Mouse (Mus musculus): Measurements from ENCODE around the gene Man2a2. TPM values are rescaled to one million over a fixed set of nuclear protein-coding genes. Genes with fewer than 3 reads are reported as not detected.

Gene Man2a2
- total and polyA plus RNA-seq, 3 experiments = 55.7 to 75.8 (median 58.7) TPM

- H3K79me2 ChIP-seq (replicated peaks; ENCODE audit: control insufficient read depth, insufficient read depth, low read length) = no peaks in the 10 kb centered on the region
- peak; percentile 87 for DNase-seq
- peaks cover 9% of the 10 kb centered on the region for H3K4me1 ChIP-seq (ENCODE audit: control insufficient read depth, insufficient read depth, low read length)
- under 1% methylated on average over 31 of the region's 31 CpGs for WGBS
- peak overlapping the region; percentile 85 for H3K4me3 ChIP-seq
- no peaks in the 10 kb centered on the region for H3K27me3 ChIP-seq (ENCODE audit: control insufficient read depth, insufficient read depth, low read length)
- H3K36me3 ChIP-seq (ENCODE audit: control insufficient read depth, insufficient read depth, low read length) = no peaks in the 10 kb centered on the region
- H3K9ac ChIP-seq (ENCODE audit: low read depth, low read length) = peak overlapping the region; percentile 92
- H3K27ac ChIP-seq = peak overlapping the region; percentile 82
- intact Hi-C loops (cut with DNase I) = loop anchor here (1.0 kb wide), 1 partner anchor 29 kb away; the partner anchor contains the start of gene Unc45a
- TF ChIP-seq CTCF (IDR thresholded peaks at IDR 0.05) (no peak), EP300 (IDR thresholded peaks at IDR 0.05; ENCODE audit: insufficient read depth, low read depth, low read length) (no peak), POLR2A (IDR thresholded peaks at IDR 0.05; ENCODE audit: insufficient read depth, low read depth, low read length) (peak; percentile 54; the same call in 1 of the 2 replicates)
Observed at GRCm38 (mm10) chr7:80370649-80371040, 530 bp downstream of the Man2a2 start.

DNA sequence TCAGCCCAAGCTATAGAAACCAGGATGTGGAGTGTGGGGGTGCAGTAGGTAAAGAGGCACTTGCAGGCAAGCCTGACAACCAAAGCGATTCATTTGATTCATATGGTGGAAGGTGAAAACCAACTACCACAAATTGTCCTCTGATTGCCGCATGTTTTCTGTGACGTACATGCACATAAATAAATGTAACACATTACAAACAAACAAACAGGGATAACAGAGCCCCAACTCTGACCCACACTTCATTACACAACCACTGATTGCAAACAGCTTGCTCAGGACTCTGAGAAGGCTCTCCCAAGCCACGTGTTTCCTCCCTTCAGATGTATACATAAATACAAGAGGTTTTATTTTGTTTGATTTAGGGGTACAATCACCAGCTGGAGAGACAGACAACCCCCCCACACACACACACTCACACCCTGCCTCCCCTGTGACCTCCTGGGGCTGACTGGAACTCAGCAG is 1.2 kb downstream of the Man2a2 start:
- Histone ChIP-seq H3K4me3 (peak overlapping the region; percentile 85), H3K4me1 (ENCODE audit: control insufficient read depth, insufficient read depth, low read length) (peaks cover 9% of the 10 kb centered on the region), H3K9ac (ENCODE audit: low read depth, low read length) (peak overlapping the region; percentile 92), H3K79me2 (replicated peaks; ENCODE audit: control insufficient read depth, insufficient read depth, low read length) (no peaks in the 10 kb centered on the region), H3K27ac (peak overlapping the region; percentile 82), H3K27me3 (ENCODE audit: control insufficient read depth, insufficient read depth, low read length) (no peaks in the 10 kb centered on the region), H3K36me3 (ENCODE audit: control insufficient read depth, insufficient read depth, low read length) (no peaks in the 10 kb centered on the region)
- 37% methylated on average over 4 of the region's 4 CpGs for WGBS
- DNase-seq = no peak
- intact Hi-C loops (cut with DNase I) = loop anchor here (1.0 kb wide), 1 partner anchor 29 kb away; the partner anchor contains the start of gene Unc45a
- no peak for TF ChIP-seq POLR2A (IDR thresholded peaks at IDR 0.05; ENCODE audit: insufficient read depth, low read depth, low read length)
- no peak for TF ChIP-seq EP300 (IDR thresholded peaks at IDR 0.05; ENCODE audit: insufficient read depth, low read depth, low read length)
- TF ChIP-seq CTCF (IDR thresholded peaks at IDR 0.05) = no peak

DNA sequence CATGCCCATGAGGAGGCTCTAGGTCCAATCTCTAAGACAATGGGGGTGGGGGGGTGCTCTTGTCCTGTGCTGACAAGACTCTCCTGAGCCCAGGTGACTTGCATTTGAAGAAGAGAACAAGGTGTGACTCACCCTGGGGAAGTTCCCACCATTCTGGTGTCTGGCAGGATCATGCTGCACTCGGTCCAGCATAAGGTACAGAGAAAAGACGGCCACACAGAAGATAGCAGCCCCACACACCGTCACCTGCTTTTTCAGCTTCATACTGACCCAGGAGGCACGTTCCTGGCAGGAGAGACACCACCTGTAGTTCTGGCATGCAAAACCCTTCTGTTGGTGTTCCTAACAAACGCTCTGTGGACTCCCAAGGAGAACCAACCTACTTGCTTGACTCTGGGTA is 1.7 kb downstream of the Man2a2 start:
- H3K4me1 ChIP-seq (ENCODE audit: control insufficient read depth, insufficient read depth, low read length) = peaks cover 9% of the 10 kb centered on the region
- intact Hi-C loops (cut with DNase I) = no loop called here
- H3K4me3 ChIP-seq = no peak overlapping the region
- H3K27ac ChIP-seq = no peak overlapping the region
- WGBS = 70% methylated on average over 5 of the region's 5 CpGs
- DNase-seq = no peak
- no peaks in the 10 kb centered on the region for H3K79me2 ChIP-seq (replicated peaks; ENCODE audit: control insufficient read depth, insufficient read depth, low read length)
- H3K27me3 ChIP-seq (ENCODE audit: control insufficient read depth, insufficient read depth, low read length) = no peaks in the 10 kb centered on the region
- TF ChIP-seq CTCF (IDR thresholded peaks at IDR 0.05) (no peak), EP300 (IDR thresholded peaks at IDR 0.05; ENCODE audit: insufficient read depth, low read depth, low read length) (no peak), POLR2A (IDR thresholded peaks at IDR 0.05; ENCODE audit: insufficient read depth, low read depth, low read length) (no peak)
- H3K36me3 ChIP-seq (ENCODE audit: control insufficient read depth, insufficient read depth, low read length) = no peaks in the 10 kb centered on the region
- no peak overlapping the region for H3K9ac ChIP-seq (ENCODE audit: low read depth, low read length)

DNA sequence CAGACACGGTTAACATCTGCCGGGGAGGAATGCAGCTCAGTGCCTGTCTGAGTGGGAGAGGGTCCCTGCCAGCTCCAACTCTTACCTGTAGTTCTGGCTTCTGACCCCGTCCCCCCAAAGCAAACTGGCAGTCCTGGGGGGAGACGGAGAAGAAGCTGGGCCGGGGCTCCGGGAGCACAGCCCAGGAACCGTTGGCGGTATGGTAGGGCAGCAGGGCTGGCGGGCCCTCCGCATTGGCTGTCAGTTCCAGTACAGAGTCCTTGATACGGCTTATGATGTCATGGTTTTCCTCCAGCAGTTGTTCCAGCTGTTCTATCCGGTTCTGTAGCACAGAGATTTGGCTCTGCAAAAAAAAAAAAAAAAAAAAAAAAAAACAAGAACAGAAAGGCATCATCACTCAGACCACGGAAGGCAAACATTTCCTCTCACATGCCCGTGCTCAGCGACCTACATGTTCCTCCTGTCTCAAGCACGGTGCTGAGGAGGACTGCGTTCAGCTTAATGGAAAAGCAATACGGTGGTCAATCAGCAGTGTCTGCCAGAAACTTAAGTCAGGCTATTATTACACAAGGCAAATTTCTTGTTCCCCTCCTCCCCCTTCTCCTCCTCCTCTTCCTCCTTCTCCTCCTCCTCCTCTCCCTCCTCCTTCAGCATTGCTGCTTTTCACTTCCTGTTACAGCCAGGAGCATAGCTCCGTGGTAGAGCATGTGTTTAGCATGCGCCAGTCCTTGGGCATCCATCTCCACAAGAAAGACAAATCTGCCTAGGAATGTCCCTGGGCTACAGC is 2.3 kb downstream of the Man2a2 start:
- DNase-seq = no peak
- no peak overlapping the region for H3K27ac ChIP-seq
- intact Hi-C loops (cut with DNase I) = no loop called here
- WGBS = 45% methylated on average over 20 of the region's 20 CpGs
- H3K4me3 ChIP-seq = no peak overlapping the region
- H3K4me1 ChIP-seq (ENCODE audit: control insufficient read depth, insufficient read depth, low read length) = peaks cover 9% of the 10 kb centered on the region
- no peaks in the 10 kb centered on the region for H3K27me3 ChIP-seq (ENCODE audit: control insufficient read depth, insufficient read depth, low read length)
- TF ChIP-seq CTCF (IDR thresholded peaks at IDR 0.05) (no peak), EP300 (IDR thresholded peaks at IDR 0.05; ENCODE audit: insufficient read depth, low read depth, low read length) (no peak), POLR2A (IDR thresholded peaks at IDR 0.05; ENCODE audit: insufficient read depth, low read depth, low read length) (no peak)
- no peaks in the 10 kb centered on the region for H3K79me2 ChIP-seq (replicated peaks; ENCODE audit: control insufficient read depth, insufficient read depth, low read length)
- no peak overlapping the region for H3K9ac ChIP-seq (ENCODE audit: low read depth, low read length)
- no peaks in the 10 kb centered on the region for H3K36me3 ChIP-seq (ENCODE audit: control insufficient read depth, insufficient read depth, low read length)

- no peak for DNase-seq
- Histone ChIP-seq H3K4me3 (no peak overlapping the region), H3K36me3 (ENCODE audit: control insufficient read depth, insufficient read depth, low read length) (no peaks in the 10 kb centered on the region), H3K79me2 (replicated peaks; ENCODE audit: control insufficient read depth, insufficient read depth, low read length) (no peaks in the 10 kb centered on the region), H3K9ac (ENCODE audit: low read depth, low read length) (no peak overlapping the region), H3K4me1 (ENCODE audit: control insufficient read depth, insufficient read depth, low read length) (peaks cover 9% of the 10 kb centered on the region), H3K27ac (no peak overlapping the region), H3K27me3 (ENCODE audit: control insufficient read depth, insufficient read depth, low read length) (no peaks in the 10 kb centered on the region)
- WGBS = 89% methylated on average over 9 of the region's 9 CpGs
- TF ChIP-seq POLR2A (IDR thresholded peaks at IDR 0.05; ENCODE audit: insufficient read depth, low read depth, low read length) (no peak), CTCF (IDR thresholded peaks at IDR 0.05) (no peak), EP300 (IDR thresholded peaks at IDR 0.05; ENCODE audit: insufficient read depth, low read depth, low read length) (no peak)
- intact Hi-C loops (cut with DNase I) = no loop called here
Observed at GRCm38 (mm10) chr7:80368009-80368408, 3.2 kb downstream of the Man2a2 start.

DNA sequence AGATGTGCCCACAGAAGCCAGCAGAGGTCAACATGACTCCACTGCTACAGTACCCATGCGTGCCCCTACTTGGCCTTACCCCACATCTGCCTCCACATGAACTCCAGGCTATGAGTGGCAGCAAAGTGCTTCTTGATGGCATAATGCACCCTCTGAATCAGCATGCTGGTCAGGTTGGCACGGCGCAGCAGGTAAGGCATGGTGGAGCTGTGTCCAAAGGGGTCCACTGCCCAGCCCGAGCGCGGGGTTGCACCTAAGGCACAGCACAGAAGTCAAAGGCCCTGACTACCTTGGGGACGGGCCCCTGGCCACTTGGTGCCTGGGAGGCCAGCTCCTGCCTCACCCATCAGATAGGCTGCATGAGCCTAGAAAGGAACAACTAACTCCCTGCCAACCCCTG is 3.9 kb downstream of the Man2a2 start:
- DNase-seq = no peak
- H3K36me3 ChIP-seq (ENCODE audit: control insufficient read depth, insufficient read depth, low read length) = no peaks in the 10 kb centered on the region
- intact Hi-C loops (cut with DNase I) = no loop called here
- TF ChIP-seq POLR2A (IDR thresholded peaks at IDR 0.05; ENCODE audit: insufficient read depth, low read depth, low read length) = no peak
- no peak overlapping the region for H3K27ac ChIP-seq
- H3K9ac ChIP-seq (ENCODE audit: low read depth, low read length) = no peak overlapping the region
- H3K79me2 ChIP-seq (replicated peaks; ENCODE audit: control insufficient read depth, insufficient read depth, low read length) = no peaks in the 10 kb centered on the region
- 97% methylated on average over 7 of the region's 7 CpGs for WGBS
- peaks cover 9% of the 10 kb centered on the region for H3K4me1 ChIP-seq (ENCODE audit: control insufficient read depth, insufficient read depth, low read length)
- H3K4me3 ChIP-seq = no peak overlapping the region
- no peaks in the 10 kb centered on the region for H3K27me3 ChIP-seq (ENCODE audit: control insufficient read depth, insufficient read depth, low read length)
